Mouse (Mus musculus): ENCODE measurements at regions not wholly inside any gene's neighbourhood (a gene's known extent, or its start where the extent isn't known, plus 50 kb on each side); places are given as distances from the start of the nearest gene placed in this dataset.
"Not testable (repeated sequence)": the region's sequence is repeated elsewhere in the genome, so short reads cannot be mapped to it uniquely, and the experiment has no call there.

DNA sequence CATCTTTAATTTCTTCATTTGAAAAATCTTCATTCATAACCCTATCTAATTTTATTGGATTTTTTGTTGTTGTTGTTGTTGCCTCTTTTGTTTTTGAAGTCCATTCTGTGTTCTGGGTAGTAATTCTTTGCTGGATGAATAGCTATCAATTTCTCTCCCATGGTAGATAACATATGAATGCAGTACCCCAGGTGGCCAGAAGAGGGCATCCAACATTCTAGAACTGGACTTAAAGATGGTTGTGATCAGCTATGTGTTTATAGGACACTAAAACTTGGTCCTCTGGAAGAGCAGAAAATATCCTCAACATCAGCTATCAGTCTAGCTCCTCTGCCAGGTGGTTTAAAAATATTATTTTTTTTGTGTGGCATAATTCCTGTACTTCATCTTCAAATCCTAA lies 73.0 kb downstream of the Prl2c3 start:
- TF ChIP-seq CTCF (IDR thresholded peaks at IDR 0.05; ENCODE audit: low read depth, low read length); POLR2A (IDR thresholded peaks at IDR 0.05; ENCODE audit: extremely low read depth, insufficient read depth, low read length): not testable (repeated sequence)
